Mouse (Mus musculus): ENCODE results near the gene Hmga1b.
"Not testable (repeated sequence)": the region's sequence is repeated elsewhere in the genome, so short reads cannot be mapped to it uniquely, and the experiment has no call there.

Gene Hmga1b

GRCm38 (mm10) chr11:120783426-120784063, 21.0 kb downstream of the Hmga1b start:
- DNase-seq (ENCODE audit: extremely low spot score, low read depth, low spot score), result no peak

GRCm38 (mm10) chr11:120784064-120784791, 21.6 kb downstream of the Hmga1b start, which contains the start of the genes Rfng and Gps1:
Rfng (minus strand) TSS chr11:120784207.
Gps1 (plus strand) TSS chr11:120784272.
- no peak for DNase-seq (ENCODE audit: extremely low spot score, low read depth, low spot score)

- no peak for DNase-seq (ENCODE audit: extremely low spot score, low read depth, low spot score)
Measured at GRCm38 (mm10) chr11:120785145-120785544, 22.6 kb downstream of the Hmga1b start.

GRCm38 (mm10) chr11:120788460-120788859, 25.9 kb downstream of the Hmga1b start:
- not testable (repeated sequence) for DNase-seq (ENCODE audit: extremely low spot score, low read depth, low spot score)

GRCm38 (mm10) chr11:120789355-120789754, 26.8 kb downstream of the Hmga1b start:
- no peak for DNase-seq (ENCODE audit: extremely low spot score, low read depth, low spot score)

- DNase-seq (ENCODE audit: extremely low spot score, low read depth, low spot score), result no peak
Measured at GRCm38 (mm10) chr11:120789810-120790209, 27.2 kb downstream of the Hmga1b start.

- no peak for DNase-seq (ENCODE audit: extremely low spot score, low read depth, low spot score)
Measured at GRCm38 (mm10) chr11:120792652-120793051, 30.1 kb downstream of the Hmga1b start.

GRCm38 (mm10) chr11:120795756-120796613, 33.4 kb downstream of the Hmga1b start, which contains the start of gene Dus1l:
Dus1l (minus strand) TSS chr11:120796403.
- DNase-seq (ENCODE audit: extremely low spot score, low read depth, low spot score), result peak; percentile 98

GRCm38 (mm10) chr11:120796614-120796946, 34.0 kb downstream of the Hmga1b start:
- no peak for DNase-seq (ENCODE audit: extremely low spot score, low read depth, low spot score)

- no peak for DNase-seq (ENCODE audit: extremely low spot score, low read depth, low spot score)
Measured at GRCm38 (mm10) chr11:120798244-120798643, 35.6 kb downstream of the Hmga1b start.

- DNase-seq (ENCODE audit: extremely low spot score, low read depth, low spot score), result no peak
Measured at GRCm38 (mm10) chr11:120799316-120799890, 36.8 kb downstream of the Hmga1b start.

- peak; percentile 91 for DNase-seq (ENCODE audit: extremely low spot score, low read depth, low spot score)
Measured at GRCm38 (mm10) chr11:120800061-120800904, 37.7 kb downstream of the Hmga1b start.

GRCm38 (mm10) chr11:120804274-120804673, 41.7 kb downstream of the Hmga1b start:
- no peak for DNase-seq (ENCODE audit: extremely low spot score, low read depth, low spot score)

GRCm38 (mm10) chr11:120804769-120805168, 42.2 kb downstream of the Hmga1b start:
- DNase-seq (ENCODE audit: extremely low spot score, low read depth, low spot score), result no peak

GRCm38 (mm10) chr11:120805375-120806298, 43.0 kb downstream of the Hmga1b start:
- no peak for DNase-seq (ENCODE audit: extremely low spot score, low read depth, low spot score)

- no peak for DNase-seq (ENCODE audit: extremely low spot score, low read depth, low spot score)
Measured at GRCm38 (mm10) chr11:120808010-120808409, 45.4 kb downstream of the Hmga1b start.

GRCm38 (mm10) chr11:120812068-120812467, 49.5 kb downstream of the Hmga1b start:
- no peak for DNase-seq (ENCODE audit: extremely low spot score, low read depth, low spot score)

Measured in hindlimb bud, embryonic 11.5 days (tissue).